Mouse (Mus musculus): ENCODE measurements at regions not wholly inside any gene's neighbourhood (a gene's known extent, or its start where the extent isn't known, plus 50 kb on each side); places are given as distances from the start of the nearest gene placed in this dataset.

GRCm38 (mm10) chr3:129065457-129066364, 134.0 kb upstream of the Pitx2 start:
- no peaks in the 10 kb centered on the region for H3K4me1 ChIP-seq (ENCODE audit: insufficient read depth)
- no peaks in the 10 kb centered on the region for H3K36me3 ChIP-seq (replicated peaks; ENCODE audit: insufficient read depth, low read length)
- no peak overlapping the region for H3K9ac ChIP-seq (replicated peaks)
- no peaks in the 10 kb centered on the region for H3K27me3 ChIP-seq (ENCODE audit: insufficient read depth, low read length)
- H3K4me2 ChIP-seq (ENCODE audit: low read depth, low read length): no peak overlapping the region
- ATAC-seq (no peak), DNase-seq (no peak)
- no peaks in the 10 kb centered on the region for H3K9me3 ChIP-seq (ENCODE audit: low read length)
- no peak overlapping the region for H3K4me3 ChIP-seq (ENCODE audit: low read depth, low read length)
- WGBS (ENCODE audit: insufficient replicate concordance): 37% methylated on average over 19 of the region's 19 CpGs
- TF ChIP-seq EP300 (IDR thresholded peaks at IDR 0.05; ENCODE audit: low read depth): no peak
- TF ChIP-seq CTCF (IDR thresholded peaks at IDR 0.05; ENCODE audit: low read depth): no peak
- no peak overlapping the region for H3K27ac ChIP-seq (ENCODE audit: low read depth)

- H3K4me2 ChIP-seq (ENCODE audit: low read depth, low read length): no peak overlapping the region
- WGBS (ENCODE audit: insufficient replicate concordance): 58% methylated on average over 8 of the region's 8 CpGs
- H3K27me3 ChIP-seq (ENCODE audit: insufficient read depth, low read length): no peaks in the 10 kb centered on the region
- H3K4me3 ChIP-seq (ENCODE audit: low read depth, low read length): no peak overlapping the region
- no peak overlapping the region for H3K9ac ChIP-seq (replicated peaks)
- no peak overlapping the region for H3K27ac ChIP-seq (ENCODE audit: low read depth)
- DNase-seq: no peak
- ATAC-seq: no peak
- H3K36me3 ChIP-seq (replicated peaks; ENCODE audit: insufficient read depth, low read length): no peaks in the 10 kb centered on the region
- no peaks in the 10 kb centered on the region for H3K9me3 ChIP-seq (ENCODE audit: low read length)
- no peaks in the 10 kb centered on the region for H3K4me1 ChIP-seq (ENCODE audit: insufficient read depth)
- TF ChIP-seq EP300 (IDR thresholded peaks at IDR 0.05; ENCODE audit: low read depth) (no peak), CTCF (IDR thresholded peaks at IDR 0.05; ENCODE audit: low read depth) (no peak)
Observed at GRCm38 (mm10) chr3:129069676-129070075, 130.0 kb upstream of the Pitx2 start.

GRCm38 (mm10) chr3:129070521-129070933, 129.2 kb upstream of the Pitx2 start:
- Histone ChIP-seq H3K27ac (ENCODE audit: low read depth) (no peak overlapping the region), H3K4me2 (ENCODE audit: low read depth, low read length) (no peak overlapping the region), H3K9ac (replicated peaks) (no peak overlapping the region), H3K36me3 (replicated peaks; ENCODE audit: insufficient read depth, low read length) (no peaks in the 10 kb centered on the region), H3K4me3 (ENCODE audit: low read depth, low read length) (no peak overlapping the region), H3K4me1 (ENCODE audit: insufficient read depth) (no peaks in the 10 kb centered on the region), H3K9me3 (ENCODE audit: low read length) (no peaks in the 10 kb centered on the region), H3K27me3 (ENCODE audit: insufficient read depth, low read length) (no peaks in the 10 kb centered on the region)
- 40% methylated on average over 3 of the region's 3 CpGs for whole genome bisulfite sequencing (ENCODE audit: insufficient replicate concordance)
- TF ChIP-seq EP300 (IDR thresholded peaks at IDR 0.05; ENCODE audit: low read depth) (no peak), CTCF (IDR thresholded peaks at IDR 0.05; ENCODE audit: low read depth) (no peak)
- DNase-seq (no peak), ATAC-seq (no peak)

GRCm38 (mm10) chr3:129071002-129071401, 128.7 kb upstream of the Pitx2 start:
- H3K4me3 ChIP-seq (ENCODE audit: low read depth, low read length): no peak overlapping the region
- H3K4me2 ChIP-seq (ENCODE audit: low read depth, low read length): no peak overlapping the region
- H3K9me3 ChIP-seq (ENCODE audit: low read length): no peaks in the 10 kb centered on the region
- no peaks in the 10 kb centered on the region for H3K36me3 ChIP-seq (replicated peaks; ENCODE audit: insufficient read depth, low read length)
- H3K27ac ChIP-seq (ENCODE audit: low read depth): no peak overlapping the region
- TF ChIP-seq EP300 (IDR thresholded peaks at IDR 0.05; ENCODE audit: low read depth): no peak
- no peak for TF ChIP-seq CTCF (IDR thresholded peaks at IDR 0.05; ENCODE audit: low read depth)
- DNase-seq (no peak), ATAC-seq (no peak)
- H3K9ac ChIP-seq (replicated peaks): no peak overlapping the region
- no peaks in the 10 kb centered on the region for H3K4me1 ChIP-seq (ENCODE audit: insufficient read depth)
- WGBS (ENCODE audit: insufficient replicate concordance): 67% methylated on average over 7 of the region's 7 CpGs
- no peaks in the 10 kb centered on the region for H3K27me3 ChIP-seq (ENCODE audit: insufficient read depth, low read length)

GRCm38 (mm10) chr3:129076396-129076795, 123.3 kb upstream of the Pitx2 start:
- Histone ChIP-seq H3K27ac (ENCODE audit: low read depth) (no peak overlapping the region), H3K9ac (replicated peaks) (no peak overlapping the region), H3K4me3 (ENCODE audit: low read depth, low read length) (no peak overlapping the region), H3K4me2 (ENCODE audit: low read depth, low read length) (no peak overlapping the region), H3K4me1 (ENCODE audit: insufficient read depth) (no peaks in the 10 kb centered on the region), H3K9me3 (ENCODE audit: low read length) (no peaks in the 10 kb centered on the region), H3K36me3 (replicated peaks; ENCODE audit: insufficient read depth, low read length) (no peaks in the 10 kb centered on the region), H3K27me3 (ENCODE audit: insufficient read depth, low read length) (no peaks in the 10 kb centered on the region)
- WGBS (ENCODE audit: insufficient replicate concordance): 43% methylated on average over 1 of the region's 1 CpGs
- ATAC-seq (no peak), DNase-seq (no peak)
- TF ChIP-seq CTCF (IDR thresholded peaks at IDR 0.05; ENCODE audit: low read depth) (no peak), EP300 (IDR thresholded peaks at IDR 0.05; ENCODE audit: low read depth) (no peak)

- no peak for ATAC-seq
- Histone ChIP-seq H3K4me1 (ENCODE audit: insufficient read depth) (no peaks in the 10 kb centered on the region), H3K27ac (ENCODE audit: low read depth) (no peak overlapping the region), H3K4me3 (ENCODE audit: low read depth, low read length) (no peak overlapping the region), H3K9ac (replicated peaks) (no peak overlapping the region), H3K27me3 (ENCODE audit: insufficient read depth, low read length) (no peaks in the 10 kb centered on the region), H3K9me3 (ENCODE audit: low read length) (no peaks in the 10 kb centered on the region), H3K36me3 (replicated peaks; ENCODE audit: insufficient read depth, low read length) (no peaks in the 10 kb centered on the region), H3K4me2 (ENCODE audit: low read depth, low read length) (no peak overlapping the region)
- WGBS (ENCODE audit: insufficient replicate concordance): 80% methylated on average over 12 of the region's 12 CpGs
- no peak for DNase-seq
- TF ChIP-seq CTCF (IDR thresholded peaks at IDR 0.05; ENCODE audit: low read depth): no peak
- TF ChIP-seq EP300 (IDR thresholded peaks at IDR 0.05; ENCODE audit: low read depth): no peak
Observed at GRCm38 (mm10) chr3:129103786-129104440, 95.8 kb upstream of the Pitx2 start.
